ENCODE assay signal across 14 mouse cellular contexts in the genomic region with DNA sequence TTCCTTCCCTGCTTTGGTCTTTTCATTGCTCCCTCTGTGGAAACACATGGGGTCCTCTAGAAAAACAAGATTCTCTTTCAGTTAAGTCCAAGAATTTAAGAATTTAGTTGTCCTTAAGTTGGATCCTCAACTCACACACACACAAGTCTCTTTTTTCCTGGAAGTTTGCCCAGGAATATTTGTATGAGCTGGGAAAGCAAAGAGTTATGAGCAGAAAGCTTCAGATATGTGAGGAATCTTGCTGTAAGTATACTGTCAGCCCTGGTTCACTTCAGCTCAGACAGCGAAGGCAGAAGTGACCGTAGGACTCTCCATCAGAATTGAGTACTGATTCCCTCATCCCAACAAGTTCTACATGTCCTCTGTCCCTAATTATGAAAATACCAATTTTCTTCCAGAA. TPM values are rescaled to one million over a fixed set of nuclear protein-coding genes. Genes with fewer than 3 reads are reported as not detected.
A peak's percentile ranks its signal among the peaks of the same experiment; 100 is the strongest.
DNase-seq lines count a peak whose midpoint lies in the region; ATAC-seq lines count a peak whose summit lies in the region.
"Had no signal": no experiment of that assay in that cellular context is flagged by ENCODE, and none has a peak within 500 bp of the region (broad histone marks: within the 10 kb centered on the region; RNA-seq: fewer than 3 reads in every experiment).

No protein-coding gene starts in this region.

- ATAC-seq in heart, embryonic 11.5 days (replicated peaks; ENCODE audit: insufficient number of reproducible peaks, low FRiP score, low TSS enrichment), result no peak
- no peak for ATAC-seq in kidney, embryonic 16.5 days (ENCODE audit: low FRiP score, low TSS enrichment)
- 0 out of 2 replicates have a peak, but pooled peaks have one; percentile 49 for ATAC-seq in intestine, embryonic 16.5 days

- 64% methylated on average over 2 of the region's 2 CpGs for WGBS in heart, embryonic 11.5 days (ENCODE audit: insufficient replicate concordance)
- WGBS in kidney, embryonic 16.5 days, result 66% methylated on average over 2 of the region's 2 CpGs
- WGBS in intestine, embryonic 16.5 days, result 59% methylated on average over 2 of the region's 2 CpGs
- 95% methylated on average over 2 of the region's 2 CpGs for WGBS in hindbrain, embryonic 10.5 days

- DNase-seq in heart, adult 18-20 months, result no peak
- DNase-seq in kidney, adult 8-10 months, result no peak
- peak; percentile 79 for DNase-seq in Muller cell, postnatal 12 days (ENCODE audit: inconsistent ontology term)
- DNase-seq in hindbrain, embryonic 10.5 days (ENCODE audit: low spot score), result no peak
- no peak for DNase-seq in left cerebral cortex, postnatal 10 days (ENCODE audit: extremely low spot score in 1 of 2, low spot score in 2 of 2)
- DNase-seq: B cell, adult 2 months; right cerebral cortex, postnatal 4 days; thymus, postnatal 4 days had no signal

- H3K27ac ChIP-seq in heart, embryonic 11.5 days (ENCODE audit: low read depth, low read length), result peak overlapping the region; percentile 31; the same call in 1 of the 2 replicates
- H3K27ac ChIP-seq in kidney, embryonic 16.5 days (ENCODE audit: low read length), result peak overlapping the region; percentile 70; the same call in 1 of the 2 replicates
- peak overlapping the region; percentile 4 for H3K27ac ChIP-seq in intestine, embryonic 16.5 days (ENCODE audit: low read length)
- H3K27ac ChIP-seq in hindbrain, embryonic 10.5 days, result no peak overlapping the region
- H3K27ac ChIP-seq: forebrain, embryonic 10.5 days; limb, embryonic 15.5 days; neural tube, embryonic 12.5 days had no signal

- no peak overlapping the region for H3K9ac ChIP-seq in heart, embryonic 11.5 days (ENCODE audit: low read depth, low read length)
- H3K9ac ChIP-seq in kidney, embryonic 16.5 days (replicated peaks; ENCODE audit: low read length), result no peak overlapping the region
- H3K9ac ChIP-seq in intestine, embryonic 16.5 days (ENCODE audit: low read depth, low read length), result no peak overlapping the region
- H3K9ac ChIP-seq: limb, embryonic 15.5 days; neural tube, embryonic 12.5 days had no signal

- intact Hi-C loops in left cerebral cortex, postnatal 10 days (cut with DNase I), result no loop called here

- H3K27me3 ChIP-seq in heart, embryonic 11.5 days (ENCODE audit: control insufficient read depth, insufficient read depth, low read length), result no peaks in the 10 kb centered on the region
- no peaks in the 10 kb centered on the region for H3K27me3 ChIP-seq in kidney, embryonic 16.5 days (ENCODE audit: insufficient read depth, low read length)
- no peaks in the 10 kb centered on the region for H3K27me3 ChIP-seq in intestine, embryonic 16.5 days (replicated peaks; ENCODE audit: control insufficient read depth, insufficient read depth, low read length)
- no peaks in the 10 kb centered on the region for H3K27me3 ChIP-seq in hindbrain, embryonic 10.5 days (ENCODE audit: insufficient read depth, poor library complexity, severe bottlenecking)
- H3K27me3 ChIP-seq: limb, embryonic 15.5 days; neural tube, embryonic 12.5 days had no signal

- H3K36me3 ChIP-seq in heart, embryonic 11.5 days (ENCODE audit: control insufficient read depth, insufficient read depth, low read length), result no peaks in the 10 kb centered on the region
- no peaks in the 10 kb centered on the region for H3K36me3 ChIP-seq in kidney, embryonic 16.5 days (ENCODE audit: insufficient read depth, low read length)
- no peaks in the 10 kb centered on the region for H3K36me3 ChIP-seq in intestine, embryonic 16.5 days (ENCODE audit: control insufficient read depth, insufficient read depth, low read length)
- H3K36me3 ChIP-seq in hindbrain, embryonic 10.5 days, result no peaks in the 10 kb centered on the region
- H3K36me3 ChIP-seq: forebrain, embryonic 10.5 days; limb, embryonic 15.5 days; neural tube, embryonic 12.5 days had no signal

- no peak overlapping the region for H3K4me2 ChIP-seq in heart, embryonic 11.5 days
- no peak overlapping the region for H3K4me2 ChIP-seq in kidney, embryonic 16.5 days (replicated peaks; ENCODE audit: low read depth, low read length)
- H3K4me2 ChIP-seq in intestine, embryonic 16.5 days (ENCODE audit: low read depth, low read length), result no peak overlapping the region
- H3K4me2 ChIP-seq: limb, embryonic 15.5 days; neural tube, embryonic 12.5 days had no signal

- no peak overlapping the region for H3K4me3 ChIP-seq in heart, embryonic 11.5 days (ENCODE audit: low read depth, low read length)
- H3K4me3 ChIP-seq in kidney, embryonic 16.5 days (ENCODE audit: low read length), result no peak overlapping the region
- H3K4me3 ChIP-seq in intestine, embryonic 16.5 days (ENCODE audit: low read length), result no peak overlapping the region
- H3K4me3 ChIP-seq in hindbrain, embryonic 10.5 days, result no peak overlapping the region
- H3K4me3 ChIP-seq: forebrain, embryonic 10.5 days; limb, embryonic 15.5 days; neural tube, embryonic 12.5 days had no signal

- H3K4me1 ChIP-seq in heart, embryonic 11.5 days (ENCODE audit: control insufficient read depth, insufficient read depth, low read length), result peaks cover 5% of the 10 kb centered on the region; the same call in 1 of the 2 replicates
- H3K4me1 ChIP-seq in kidney, embryonic 16.5 days (ENCODE audit: insufficient read depth, low read length), result peaks cover 5% of the 10 kb centered on the region; the same call in 1 of the 2 replicates
- H3K4me1 ChIP-seq in intestine, embryonic 16.5 days (ENCODE audit: control insufficient read depth, insufficient read depth, low read length), result peaks cover 17% of the 10 kb centered on the region
- H3K4me1 ChIP-seq in hindbrain, embryonic 10.5 days (replicated peaks), result no peaks in the 10 kb centered on the region
- H3K4me1 ChIP-seq: forebrain, embryonic 10.5 days; neural tube, embryonic 12.5 days had no signal

- H3K9me3 ChIP-seq in heart, embryonic 11.5 days (replicated peaks; ENCODE audit: control insufficient read depth, low read length), result no peaks in the 10 kb centered on the region
- H3K9me3 ChIP-seq in kidney, embryonic 16.5 days (ENCODE audit: low read length), result 0 out of 2 replicates have a peak, but pooled peaks cover 3% of the 10 kb centered on the region
- no peaks in the 10 kb centered on the region; the same call in 1 of the 2 replicates for H3K9me3 ChIP-seq in intestine, embryonic 16.5 days (ENCODE audit: control insufficient read depth, low read length)
- H3K9me3 ChIP-seq in hindbrain, embryonic 10.5 days, result no peaks in the 10 kb centered on the region
- H3K9me3 ChIP-seq: forebrain, embryonic 10.5 days; limb, embryonic 15.5 days had no signal

RNA-seq across cellular contexts. Expression of a gene that starts 15.5 kb away (rescaled TPM):
- 4.6 and 7.8 TPM in 2 replicates for polyA plus RNA-seq in heart, embryonic 11.5 days (2014; fragmentation: Nextera tagmentation; extraction: Ambion mirVana)
- total RNA-seq in heart, adult 18-20 months (2021), result 10 to 100 TPM; 15.1 to 16.6 TPM
- 17.4 and 19.3 TPM in 2 replicates for polyA plus RNA-seq in kidney, embryonic 16.5 days (2015; fragmentation: Nextera tagmentation; extraction: Ambion mirVana)
- polyA plus RNA-seq in intestine, embryonic 16.5 days (2015; fragmentation: Nextera tagmentation; extraction: Ambion mirVana), result 15.6 and 16.5 TPM in 2 replicates
- 12.5 and 17.5 TPM in 2 replicates for polyA plus RNA-seq in hindbrain, embryonic 10.5 days (2016; fragmentation: Nextera tagmentation; extraction: Ambion mirVana)
- 10 to 100 TPM; 17.4 to 18.9 TPM for total RNA-seq in left cerebral cortex, postnatal 10 days (2021)

RNA-seq across cellular contexts. Expression of a gene that starts 27.9 kb away (rescaled TPM):
- polyA plus RNA-seq in heart, embryonic 11.5 days (2014; fragmentation: Nextera tagmentation; extraction: Ambion mirVana), result 23.4 and 28.2 TPM in 2 replicates
- total RNA-seq in heart, adult 18-20 months (2021), result 100 to 1,000 TPM; 105 to 111 TPM
- 10.7 and 11.7 TPM in 2 replicates for polyA plus RNA-seq in kidney, embryonic 16.5 days (2015; fragmentation: Nextera tagmentation; extraction: Ambion mirVana)
- polyA plus RNA-seq in intestine, embryonic 16.5 days (2015; fragmentation: Nextera tagmentation; extraction: Ambion mirVana), result 6.4 and 7.5 TPM in 2 replicates
- 17.6 and 19.5 TPM in 2 replicates for polyA plus RNA-seq in hindbrain, embryonic 10.5 days (2016; fragmentation: Nextera tagmentation; extraction: Ambion mirVana)
- total RNA-seq in left cerebral cortex, postnatal 10 days (2021), result 100 to 1,000 TPM; 106 to 119 TPM
